Mouse (Mus musculus) limb, embryonic 10.5 days (tissue): ENCODE measurements around the gene 1700037H04Rik. TPM values are rescaled to one million over a fixed set of nuclear protein-coding genes. Genes with fewer than 3 reads are reported as not detected.
A peak's percentile ranks its signal among the peaks of the same experiment; 100 is the strongest.

ENCODE experiments used
- DNase-seq: peaks from one replicate; pipeline ENCODE4 v3.0.0-alpha.2; 2017; ENCODE audit warnings: low spot score
- H3K27ac ChIP-seq: fragments of 300-500 bp; sonication (generic); 2 replicates; pipeline ENCODE4 v1.5.1; 2016; ENCODE audit warnings: mild to moderate bottlenecking
- H3K27me3 ChIP-seq: fragments of 300-500 bp; sonication (generic); 2 replicates; pipeline ENCODE4 v1.6.1; 2016; ENCODE audit warnings: low read depth, mild to moderate bottlenecking; ENCODE audit not compliant: poor library complexity, severe bottlenecking
- H3K36me3 ChIP-seq: fragments of 300-500 bp; sonication (generic); 2 replicates; pipeline ENCODE4 v1.6.1; 2016; ENCODE audit warnings: mild to moderate bottlenecking, moderate library complexity
- H3K4me1 ChIP-seq: fragments of 300-500 bp; sonication (generic); 2 replicates; pipeline ENCODE4 v1.6.1; 2016
- H3K4me3 ChIP-seq: fragments of 300-500 bp; sonication (generic); 2 replicates; pipeline ENCODE4 v1.5.1; 2016; ENCODE audit warnings: mild to moderate bottlenecking, moderate library complexity
- H3K9me3 ChIP-seq: fragments of 300-500 bp; sonication (generic); replicated peaks from 2 replicates; pipeline ENCODE4 v1.6.1; 2016; ENCODE audit warnings: mild to moderate bottlenecking
- WGBS: fragments of 180-500 bp; shearing (Covaris S2); methylation state at CpG from one replicate; pipeline ENCODE4 v1.1.7; 2016; 5-methylcytosine and 5-hydroxymethylcytosine counted together
- polyA plus RNA-seq: library from polyadenylated mRNA; unstranded; fragments of >200 nt; fragmentation: Nextera tagmentation; extraction: Ambion mirVana; gene quantifications from 2 replicates; pipeline ENCODE4 v1.2.1, GENCODE M21; 2016

1700037H04Rik gene
- polyA plus RNA-seq, 1 experiment from 2014 or later, result 87.5 TPM

GRCm38 (mm10) chr2:131175945-131176309 is 16.0 kb upstream of the 1700037H04Rik start:
- H3K27ac ChIP-seq, result no peak overlapping the region
- no peaks in the 10 kb centered on the region for H3K9me3 ChIP-seq
- H3K27me3 ChIP-seq, result peaks cover 36% of the 10 kb centered on the region
- H3K4me3 ChIP-seq, result no peak overlapping the region
- DNase-seq, result no peak
- H3K36me3 ChIP-seq, result peaks cover 33% of the 10 kb centered on the region
- 97% methylated on average over 1 of the region's 1 CpGs for WGBS
- H3K4me1 ChIP-seq, result peaks cover 55% of the 10 kb centered on the region

- no peak overlapping the region for H3K27ac ChIP-seq
Measured at GRCm38 (mm10) chr2:131175286-131175944, 15.5 kb upstream of the 1700037H04Rik start.

GRCm38 (mm10) chr2:131174700-131175099 is 14.8 kb upstream of the 1700037H04Rik start:
- H3K4me1 ChIP-seq, result peaks cover 53% of the 10 kb centered on the region
- WGBS, result 7% methylated on average over 11 of the region's 11 CpGs

More at GRCm38 (mm10) chr2:131175286-131175944, 15.5 kb upstream of the 1700037H04Rik start:
- 78% methylated on average over 3 of the region's 3 CpGs for WGBS
- H3K27me3 ChIP-seq, result peaks cover 41% of the 10 kb centered on the region
- DNase-seq, result no peak
- H3K4me1 ChIP-seq, result peaks cover 57% of the 10 kb centered on the region
- H3K4me3 ChIP-seq, result no peak overlapping the region
- peaks cover 33% of the 10 kb centered on the region for H3K36me3 ChIP-seq
- H3K9me3 ChIP-seq, result no peaks in the 10 kb centered on the region

GRCm38 (mm10) chr2:131172322-131172721 is 12.4 kb upstream of the 1700037H04Rik start:
- peaks cover 31% of the 10 kb centered on the region for H3K4me1 ChIP-seq
- no peak overlapping the region for H3K4me3 ChIP-seq
- DNase-seq, result no peak
- H3K27me3 ChIP-seq, result peaks cover 62% of the 10 kb centered on the region
- no peaks in the 10 kb centered on the region for H3K9me3 ChIP-seq
- H3K27ac ChIP-seq, result no peak overlapping the region
- peaks cover 18% of the 10 kb centered on the region for H3K36me3 ChIP-seq
- 30% methylated on average over 9 of the region's 9 CpGs for WGBS

More at GRCm38 (mm10) chr2:131174700-131175099, 14.8 kb upstream of the 1700037H04Rik start:
- Histone ChIP-seq H3K27ac (no peak overlapping the region), H3K4me3 (peak overlapping the region; percentile 51), H3K9me3 (no peaks in the 10 kb centered on the region), H3K27me3 (peaks cover 49% of the 10 kb centered on the region), H3K36me3 (peaks cover 33% of the 10 kb centered on the region)
- no peak for DNase-seq

GRCm38 (mm10) chr2:131171401-131172104 is 11.7 kb upstream of the 1700037H04Rik start:
- Histone ChIP-seq H3K36me3 (peaks cover 10% of the 10 kb centered on the region), H3K4me1 (peaks cover 23% of the 10 kb centered on the region), H3K27me3 (peaks cover 62% of the 10 kb centered on the region), H3K4me3 (peak overlapping the region; percentile 41), H3K9me3 (no peaks in the 10 kb centered on the region), H3K27ac (no peak overlapping the region)
- peak; percentile 55 for DNase-seq
- WGBS, result 2% methylated on average over 43 of the region's 43 CpGs

GRCm38 (mm10) chr2:131170936-131171335 is 11.1 kb upstream of the 1700037H04Rik start:
- 9% methylated on average over 9 of the region's 9 CpGs for WGBS
- H3K4me1 ChIP-seq, result peaks cover 19% of the 10 kb centered on the region
- peaks cover 62% of the 10 kb centered on the region for H3K27me3 ChIP-seq

GRCm38 (mm10) chr2:131168914-131169313 is 9.0 kb upstream of the 1700037H04Rik start:
- H3K27me3 ChIP-seq, result peaks cover 56% of the 10 kb centered on the region
- 76% methylated on average over 1 of the region's 1 CpGs for WGBS
- H3K4me3 ChIP-seq, result no peak overlapping the region
- DNase-seq, result no peak
- peaks cover 14% of the 10 kb centered on the region for H3K4me1 ChIP-seq
- H3K27ac ChIP-seq, result no peak overlapping the region
- no peaks in the 10 kb centered on the region for H3K36me3 ChIP-seq
- H3K9me3 ChIP-seq, result no peaks in the 10 kb centered on the region

More at GRCm38 (mm10) chr2:131170936-131171335, 11.1 kb upstream of the 1700037H04Rik start:
- peak overlapping the region; percentile 41 for H3K4me3 ChIP-seq
- no peak overlapping the region for H3K27ac ChIP-seq
- peaks cover 4% of the 10 kb centered on the region for H3K36me3 ChIP-seq
- no peak for DNase-seq
- no peaks in the 10 kb centered on the region for H3K9me3 ChIP-seq

- Histone ChIP-seq H3K27ac (no peak overlapping the region), H3K4me1 (peaks cover 14% of the 10 kb centered on the region), H3K9me3 (no peaks in the 10 kb centered on the region), H3K4me3 (no peak overlapping the region), H3K36me3 (no peaks in the 10 kb centered on the region), H3K27me3 (peaks cover 46% of the 10 kb centered on the region)
- 86% methylated on average over 6 of the region's 6 CpGs for WGBS
- DNase-seq, result no peak
Measured at GRCm38 (mm10) chr2:131167984-131168383, 8.1 kb upstream of the 1700037H04Rik start.

- Histone ChIP-seq H3K36me3 (no peaks in the 10 kb centered on the region), H3K27me3 (peaks cover 28% of the 10 kb centered on the region), H3K9me3 (no peaks in the 10 kb centered on the region), H3K4me1 (peaks cover 5% of the 10 kb centered on the region), H3K4me3 (no peak overlapping the region), H3K27ac (no peak overlapping the region)
- no peak for DNase-seq
- WGBS, result 87% methylated on average over 2 of the region's 2 CpGs
Measured at GRCm38 (mm10) chr2:131166172-131166571, 6.3 kb upstream of the 1700037H04Rik start.

GRCm38 (mm10) chr2:131163924-131164323 is 4.0 kb upstream of the 1700037H04Rik start:
- WGBS, result 68% methylated on average over 7 of the region's 7 CpGs
- H3K9me3 ChIP-seq, result no peaks in the 10 kb centered on the region
- no peak for DNase-seq
- no peak overlapping the region for H3K4me3 ChIP-seq
- peaks cover 6% of the 10 kb centered on the region for H3K27me3 ChIP-seq
- no peak overlapping the region for H3K27ac ChIP-seq
- H3K36me3 ChIP-seq, result no peaks in the 10 kb centered on the region
- peaks cover 11% of the 10 kb centered on the region for H3K4me1 ChIP-seq

GRCm38 (mm10) chr2:131160671-131161111 is 810 bp upstream of the 1700037H04Rik start:
- Histone ChIP-seq H3K4me3 (peak overlapping the region; percentile 82), H3K27ac (peak overlapping the region; percentile 94), H3K4me1 (peaks cover 28% of the 10 kb centered on the region), H3K36me3 (no peaks in the 10 kb centered on the region), H3K27me3 (no peaks in the 10 kb centered on the region), H3K9me3 (no peaks in the 10 kb centered on the region)
- DNase-seq, result no peak
- WGBS, result 1% methylated on average over 17 of the region's 17 CpGs

- Histone ChIP-seq H3K36me3 (peaks cover 12% of the 10 kb centered on the region), H3K9me3 (no peaks in the 10 kb centered on the region), H3K4me3 (peak overlapping the region; percentile 82), H3K27ac (peak overlapping the region; percentile 94), H3K27me3 (no peaks in the 10 kb centered on the region), H3K4me1 (peaks cover 28% of the 10 kb centered on the region)
- WGBS, result under 1% methylated on average over 18 of the region's 18 CpGs
- DNase-seq, result no peak
Measured at GRCm38 (mm10) chr2:131159491-131159910, 380 bp downstream of the 1700037H04Rik start.

- no peak for DNase-seq
Measured at GRCm38 (mm10) chr2:131156987-131157386, 2.9 kb downstream of the 1700037H04Rik start.

More at GRCm38 (mm10) chr2:131156987-131157386, 2.9 kb downstream of the 1700037H04Rik start:
- H3K4me1 ChIP-seq, result peaks cover 28% of the 10 kb centered on the region
- no peaks in the 10 kb centered on the region for H3K27me3 ChIP-seq
- H3K27ac ChIP-seq, result no peak overlapping the region
- H3K36me3 ChIP-seq, result peaks cover 34% of the 10 kb centered on the region
- 94% methylated on average over 7 of the region's 7 CpGs for WGBS
- H3K9me3 ChIP-seq, result no peaks in the 10 kb centered on the region
- no peak overlapping the region for H3K4me3 ChIP-seq
